Mouse (Mus musculus): ENCODE measurements at regions not wholly inside any gene's neighbourhood (a gene's known extent, or its start where the extent isn't known, plus 50 kb on each side); places are given as distances from the start of the nearest gene placed in this dataset.

DNA sequence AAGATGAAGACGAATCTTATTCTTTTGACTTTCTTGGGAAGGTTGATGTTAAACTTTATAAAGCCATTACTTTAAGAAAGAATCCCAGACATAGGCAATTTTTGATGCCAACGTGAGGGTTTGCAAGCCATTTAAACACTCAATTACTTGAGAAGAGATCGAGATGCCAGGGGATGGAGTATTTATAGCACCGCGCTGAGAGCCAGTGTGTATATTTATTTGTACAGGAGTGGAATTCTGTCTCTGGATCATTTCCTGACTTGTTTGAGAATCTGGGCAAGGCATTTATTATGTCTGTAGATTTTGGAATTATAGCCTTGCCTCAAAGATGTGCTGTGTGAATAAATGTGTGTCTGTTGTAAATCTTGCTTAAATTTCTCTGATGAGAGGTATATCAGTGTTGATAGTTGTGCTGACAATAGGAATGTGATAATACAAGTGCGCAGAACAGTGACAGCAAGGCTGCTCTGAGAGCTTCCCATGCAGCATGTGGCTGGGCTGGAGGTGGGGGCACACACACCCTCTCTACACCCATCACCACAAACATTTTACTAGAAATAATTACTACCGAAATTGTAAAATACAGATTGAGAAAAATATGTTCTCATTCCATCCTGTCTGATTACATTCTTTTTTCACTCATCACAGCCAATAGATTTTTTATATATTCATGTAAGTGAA, 58.6 kb upstream of the Eif4g2 start:
- Histone ChIP-seq H3K27me3 (ENCODE audit: control insufficient read depth, insufficient read depth, low read length) (no peaks in the 10 kb centered on the region), H3K36me3 (ENCODE audit: control insufficient read depth, insufficient read depth, low read length) (no peaks in the 10 kb centered on the region), H3K4me2 (ENCODE audit: low read depth, severe bottlenecking) (no peak overlapping the region), H3K9ac (ENCODE audit: low read length) (no peak overlapping the region), H3K4me1 (ENCODE audit: control insufficient read depth, insufficient read depth, low read length) (no peaks in the 10 kb centered on the region), H3K9me3 (ENCODE audit: control insufficient read depth, low read length) (no peaks in the 10 kb centered on the region), H3K27ac (replicated peaks; ENCODE audit: low read depth, low read length) (no peak overlapping the region), H3K4me3 (ENCODE audit: low read depth, low read length) (no peak overlapping the region)
- ATAC-seq (ENCODE audit: insufficient number of reproducible peaks, low FRiP score, low TSS enrichment, low read depth): no peak
- 88% methylated on average over 7 of the region's 7 CpGs for WGBS
- DNase-seq (ENCODE audit: low spot score): no peak

DNA sequence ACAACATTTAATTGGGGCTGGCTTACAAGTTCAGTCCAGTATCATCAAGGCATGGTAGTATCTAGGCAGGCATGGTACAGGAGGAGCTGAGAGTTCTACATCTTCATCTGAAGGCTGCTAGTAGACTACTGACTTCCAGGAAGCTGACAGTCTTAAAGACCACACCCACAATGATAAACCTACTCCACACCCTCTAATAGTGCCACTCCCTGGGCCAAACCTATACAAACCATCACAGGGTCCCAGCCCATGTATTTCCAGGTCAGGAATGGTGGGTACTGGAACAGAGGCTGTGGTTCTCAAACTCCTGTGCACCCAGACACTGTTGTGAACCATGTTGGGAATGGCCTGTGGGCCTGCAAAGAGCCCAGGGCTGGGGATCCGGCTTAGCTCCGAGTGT, 55.2 kb upstream of the Eif4g2 start:
- no peaks in the 10 kb centered on the region for H3K27me3 ChIP-seq (ENCODE audit: control insufficient read depth, insufficient read depth, low read length)
- H3K4me3 ChIP-seq (ENCODE audit: low read depth, low read length): no peak overlapping the region
- no peaks in the 10 kb centered on the region for H3K36me3 ChIP-seq (ENCODE audit: control insufficient read depth, insufficient read depth, low read length)
- H3K9ac ChIP-seq (ENCODE audit: low read length): no peak overlapping the region
- H3K4me1 ChIP-seq (ENCODE audit: control insufficient read depth, insufficient read depth, low read length): no peaks in the 10 kb centered on the region
- no peaks in the 10 kb centered on the region for H3K9me3 ChIP-seq (ENCODE audit: control insufficient read depth, low read length)
- DNase-seq (ENCODE audit: low spot score) (no peak), ATAC-seq (ENCODE audit: insufficient number of reproducible peaks, low FRiP score, low TSS enrichment, low read depth) (no peak)
- 91% methylated on average over 2 of the region's 2 CpGs for WGBS
- no peak overlapping the region for H3K4me2 ChIP-seq (ENCODE audit: low read depth, severe bottlenecking)
- H3K27ac ChIP-seq (replicated peaks; ENCODE audit: low read depth, low read length): no peak overlapping the region

DNA sequence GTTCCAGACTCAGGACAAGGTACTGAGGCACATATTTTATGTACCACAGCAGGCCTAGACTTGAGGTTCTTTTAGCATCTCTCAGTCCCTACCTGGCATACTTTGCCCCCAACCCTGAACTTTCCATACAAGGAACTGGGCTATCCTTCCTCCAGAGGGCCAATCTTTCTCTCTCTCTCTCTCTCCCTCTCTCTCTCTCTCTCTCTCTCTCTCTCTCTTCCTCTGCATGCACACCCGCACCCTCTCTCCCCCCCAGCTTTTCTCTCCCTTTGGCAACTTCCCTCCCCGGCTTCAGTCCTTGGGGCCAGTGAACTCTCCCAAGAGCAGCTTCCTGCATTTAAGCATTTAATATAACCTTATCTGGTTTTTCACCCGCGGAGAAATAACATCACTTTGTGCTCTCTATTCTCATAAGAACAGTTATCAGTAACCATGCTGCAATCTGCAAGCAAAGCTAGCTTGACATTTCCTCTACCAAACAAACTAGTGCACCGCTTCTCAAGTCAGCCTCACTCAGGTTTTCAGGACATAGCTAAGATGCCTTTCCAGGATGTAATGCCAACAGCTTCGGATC, 53.3 kb upstream of the Eif4g2 start:
- ATAC-seq (ENCODE audit: insufficient number of reproducible peaks, low FRiP score, low TSS enrichment, low read depth) (no peak), DNase-seq (ENCODE audit: low spot score) (no peak)
- Histone ChIP-seq H3K9me3 (ENCODE audit: control insufficient read depth, low read length) (no peaks in the 10 kb centered on the region), H3K27ac (replicated peaks; ENCODE audit: low read depth, low read length) (no peak overlapping the region), H3K9ac (ENCODE audit: low read length) (no peak overlapping the region), H3K4me2 (ENCODE audit: low read depth, severe bottlenecking) (no peak overlapping the region), H3K4me1 (ENCODE audit: control insufficient read depth, insufficient read depth, low read length) (no peaks in the 10 kb centered on the region), H3K36me3 (ENCODE audit: control insufficient read depth, insufficient read depth, low read length) (no peaks in the 10 kb centered on the region), H3K27me3 (ENCODE audit: control insufficient read depth, insufficient read depth, low read length) (no peaks in the 10 kb centered on the region), H3K4me3 (ENCODE audit: low read depth, low read length) (no peak overlapping the region)
- WGBS: 85% methylated on average over 6 of the region's 6 CpGs

DNA sequence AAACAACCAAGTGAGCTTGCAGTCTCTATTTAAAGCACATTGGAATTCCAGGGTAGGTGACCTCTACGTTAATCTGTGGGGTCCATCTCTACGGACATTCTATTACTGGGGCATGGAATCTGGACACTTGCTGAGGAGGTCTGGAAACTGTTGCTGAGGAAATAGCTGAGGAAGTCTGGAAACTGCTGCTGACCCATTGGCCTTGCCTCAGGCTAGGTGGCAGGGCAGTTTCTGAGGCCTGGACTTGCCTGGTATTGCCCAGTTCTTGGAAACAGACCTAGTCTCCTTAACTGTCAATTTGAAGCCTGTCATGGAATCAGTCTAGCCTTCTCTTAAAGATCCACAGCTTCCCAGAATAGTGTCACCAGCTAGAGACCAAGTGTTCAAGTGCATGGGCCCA, 51.7 kb upstream of the Eif4g2 start:
- Histone ChIP-seq H3K4me3 (ENCODE audit: low read depth, low read length) (no peak overlapping the region), H3K27me3 (ENCODE audit: control insufficient read depth, insufficient read depth, low read length) (no peaks in the 10 kb centered on the region), H3K4me1 (ENCODE audit: control insufficient read depth, insufficient read depth, low read length) (no peaks in the 10 kb centered on the region), H3K9ac (ENCODE audit: low read length) (no peak overlapping the region), H3K9me3 (ENCODE audit: control insufficient read depth, low read length) (no peaks in the 10 kb centered on the region), H3K36me3 (ENCODE audit: control insufficient read depth, insufficient read depth, low read length) (no peaks in the 10 kb centered on the region), H3K4me2 (ENCODE audit: low read depth, severe bottlenecking) (no peak overlapping the region), H3K27ac (replicated peaks; ENCODE audit: low read depth, low read length) (no peak overlapping the region)
- 94% methylated on average over 2 of the region's 2 CpGs for WGBS
- ATAC-seq (ENCODE audit: insufficient number of reproducible peaks, low FRiP score, low TSS enrichment, low read depth) (no peak), DNase-seq (ENCODE audit: low spot score) (no peak)

All from limb, embryonic 11.5 days (tissue).